Mouse (Mus musculus): ENCODE measurements around the gene Pank4. TPM values are rescaled to one million over a fixed set of nuclear protein-coding genes. Genes with fewer than 3 reads are reported as not detected.

The Pank4 gene
- 10 to 100 TPM; 26.1 to 28.7 TPM for total RNA-seq (2021)
- long read RNA-seq, experiment 1, transcript Pank4-201 (19 exons, 2,508 nt) = major isoform, 40 of 69 reads
- long read RNA-seq, experiment 1, partial matches to known transcripts = 5 of 69 reads
- long read RNA-seq, experiment 1, other reads (novel, unspliced or antisense) = 24 of 69 reads
- long read RNA-seq, experiment 2, transcript Pank4-201 (19 exons, 2,508 nt) = major isoform, 36 of 54 reads
- long read RNA-seq, experiment 2, partial matches to known transcripts = 2 of 54 reads
- long read RNA-seq, experiment 2, other reads (novel, unspliced or antisense) = 16 of 54 reads

DNA sequence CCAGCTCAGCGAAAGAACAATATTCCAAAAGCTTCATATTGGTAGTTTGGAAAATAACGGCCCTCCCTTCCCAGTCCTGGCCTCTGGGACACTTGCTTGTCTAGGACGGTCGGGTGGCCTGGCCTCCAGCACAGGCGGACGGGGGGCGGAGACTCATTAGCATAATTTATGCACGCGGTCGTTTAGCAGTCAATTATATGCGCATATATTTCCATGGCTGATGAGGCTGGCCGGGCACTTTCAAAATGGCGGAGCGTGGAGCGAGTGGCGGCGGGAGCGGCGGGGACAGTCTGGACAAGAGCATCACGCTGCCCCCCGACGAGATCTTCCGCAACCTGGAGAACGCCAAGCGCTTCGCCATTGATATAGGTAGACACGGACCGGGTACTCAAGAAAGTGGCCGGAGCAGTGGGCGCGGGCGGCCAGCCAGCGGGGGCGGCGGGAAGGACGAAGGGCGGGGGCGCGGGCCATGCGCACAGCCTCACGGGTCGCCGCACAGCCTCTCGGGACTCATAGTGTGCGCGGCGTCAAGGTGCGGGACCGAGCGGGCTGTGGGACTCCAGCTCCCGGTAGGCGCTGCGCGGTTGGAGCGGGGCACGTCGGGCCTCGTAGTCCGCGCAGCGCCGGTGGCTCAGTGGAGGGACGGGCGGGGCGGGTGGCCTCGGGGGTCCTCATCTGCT is at the start of gene Pank4:
Pank4 (plus strand) TSS at position 223 of the 680 bp plus-strand sequence.
- DNase-seq = peak; percentile 82

DNA sequence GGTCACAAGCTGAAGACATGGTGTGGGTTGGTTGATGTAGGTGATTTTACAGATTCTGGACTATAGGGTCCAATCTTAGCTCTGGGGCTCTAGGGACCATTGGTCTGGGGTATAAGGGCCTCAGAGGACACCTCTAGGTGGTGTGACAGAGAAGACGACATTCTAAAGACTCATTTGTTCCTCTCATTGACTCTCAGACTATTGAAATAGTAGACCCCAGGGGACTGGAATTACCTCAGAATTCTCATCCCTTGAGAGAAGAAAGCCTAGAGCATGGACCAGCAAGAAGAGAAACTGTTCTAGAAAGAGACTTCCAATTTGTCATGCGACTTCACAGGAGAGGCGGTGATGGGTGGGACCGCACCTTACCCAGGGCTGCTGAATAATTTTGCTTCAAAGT is 49.7 kb upstream of the Pank4 start:
- no peak for DNase-seq

DNA sequence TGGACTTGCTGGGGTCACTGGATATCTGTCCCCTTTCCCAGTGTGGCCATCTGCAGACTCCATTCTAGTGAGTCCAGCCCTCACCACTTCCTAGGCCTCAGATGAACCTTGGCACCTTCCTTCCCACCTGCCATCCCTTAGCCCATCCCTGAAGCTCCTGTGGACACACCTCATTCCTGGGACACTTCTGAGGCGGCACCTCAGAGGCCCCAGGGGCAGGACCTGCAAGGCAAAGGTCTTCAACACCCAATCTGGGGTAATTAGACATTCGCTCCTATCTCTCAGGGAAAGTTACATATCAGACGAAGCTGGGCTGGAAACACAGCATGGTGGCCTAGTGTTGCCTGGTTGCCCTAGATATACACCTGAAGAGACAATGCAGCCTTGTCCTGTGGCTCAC is 49.2 kb upstream of the Pank4 start:
- DNase-seq = no peak

DNA sequence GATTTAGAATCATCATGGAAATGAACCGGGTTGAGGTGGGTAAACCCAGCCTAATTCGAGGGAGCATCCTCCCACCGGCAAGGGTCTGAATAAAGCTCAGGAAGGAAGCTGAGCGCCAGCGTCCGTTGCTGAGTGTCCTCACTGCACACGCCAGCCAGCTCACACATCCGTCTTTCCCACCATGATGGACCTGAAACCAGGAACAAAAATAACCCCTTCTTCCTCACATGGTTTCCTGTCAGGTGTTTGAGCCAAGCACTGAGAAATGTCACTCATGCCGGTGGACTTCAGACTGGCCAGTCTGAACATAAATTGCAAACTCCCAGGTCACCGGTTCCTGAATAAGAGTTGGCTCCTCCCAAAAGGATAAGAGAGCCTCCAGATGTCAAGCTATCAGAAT is 48.6 kb upstream of the Pank4 start:
- DNase-seq = no peak

DNA sequence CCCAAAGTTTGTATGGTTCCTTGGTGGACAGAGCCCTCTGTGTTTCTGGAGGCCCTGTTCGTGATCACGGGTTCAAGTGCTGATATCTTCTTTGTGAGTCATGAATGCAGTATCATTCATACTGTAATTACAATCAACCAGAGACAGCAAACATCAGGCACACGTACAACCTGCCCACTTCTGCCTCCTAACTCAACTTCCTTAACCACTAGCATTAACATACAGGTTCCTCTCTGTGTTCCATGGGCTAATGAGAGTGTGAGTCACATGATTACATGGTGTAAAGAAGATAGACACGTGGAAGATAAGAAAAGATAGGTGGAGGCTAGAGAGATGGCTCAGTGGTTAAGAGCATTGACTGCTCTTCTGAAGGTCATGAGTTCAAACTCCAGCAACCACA is 47.3 kb upstream of the Pank4 start:
- DNase-seq = no peak

DNA sequence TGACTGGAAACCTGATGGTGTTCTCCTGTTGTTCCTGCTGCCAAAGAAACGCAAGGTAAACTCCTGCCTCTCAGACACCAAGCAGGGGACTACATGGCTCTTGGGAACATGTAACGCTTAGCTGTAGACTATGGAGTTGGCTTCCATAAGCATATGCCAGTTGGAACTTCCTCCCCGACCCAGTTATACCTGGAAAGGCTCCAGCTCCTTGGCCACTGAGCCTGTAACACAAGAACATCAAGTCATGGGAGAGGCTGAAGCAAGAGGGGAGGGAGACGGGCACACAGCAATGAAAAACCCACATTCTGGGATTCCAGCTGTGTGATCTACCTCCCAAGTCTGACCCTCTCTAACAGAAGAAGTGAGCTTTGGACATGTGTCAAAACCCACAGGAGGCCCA is 41.6 kb upstream of the Pank4 start:
- no peak for DNase-seq

DNA sequence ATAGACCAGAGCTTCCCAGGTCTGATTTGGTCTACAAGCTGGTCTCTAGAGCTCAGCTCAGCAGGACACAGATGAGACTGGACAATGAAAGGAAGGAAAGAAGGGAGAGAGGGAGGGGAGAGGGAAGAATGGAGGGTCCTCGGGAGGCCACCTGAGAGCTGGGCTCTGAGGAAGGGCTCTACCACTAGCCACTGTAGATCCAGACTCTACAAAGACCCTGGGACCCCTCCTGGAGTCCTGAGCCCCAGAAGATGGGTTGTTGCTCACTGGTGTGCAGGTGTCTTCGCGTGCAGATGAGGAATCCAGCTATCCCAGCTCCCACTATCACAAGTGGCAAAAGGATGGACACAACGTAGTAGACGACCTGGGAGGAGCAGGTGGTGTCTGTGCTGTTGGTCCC is 41.0 kb upstream of the Pank4 start:
- DNase-seq = no peak

DNA sequence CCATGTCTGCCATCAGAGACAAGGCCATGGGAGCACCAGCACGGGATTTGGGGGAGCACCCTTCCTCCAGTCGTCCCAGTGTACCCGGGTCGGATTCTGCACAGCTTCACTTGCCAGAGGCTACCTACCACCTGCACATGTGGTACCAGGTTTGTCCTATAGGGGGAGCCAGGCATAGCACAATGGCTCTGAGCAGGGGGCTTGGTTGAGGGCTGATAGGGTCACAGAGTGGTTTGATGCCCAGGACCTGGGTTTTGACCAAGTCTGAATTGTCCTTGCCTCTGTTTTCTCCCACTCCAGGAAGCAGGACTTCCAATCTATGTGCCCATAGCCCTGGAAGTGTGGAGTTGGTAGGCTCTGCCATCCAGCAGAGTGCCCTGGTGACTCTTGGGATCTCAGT is 38.5 kb upstream of the Pank4 start:
- DNase-seq = no peak

DNA sequence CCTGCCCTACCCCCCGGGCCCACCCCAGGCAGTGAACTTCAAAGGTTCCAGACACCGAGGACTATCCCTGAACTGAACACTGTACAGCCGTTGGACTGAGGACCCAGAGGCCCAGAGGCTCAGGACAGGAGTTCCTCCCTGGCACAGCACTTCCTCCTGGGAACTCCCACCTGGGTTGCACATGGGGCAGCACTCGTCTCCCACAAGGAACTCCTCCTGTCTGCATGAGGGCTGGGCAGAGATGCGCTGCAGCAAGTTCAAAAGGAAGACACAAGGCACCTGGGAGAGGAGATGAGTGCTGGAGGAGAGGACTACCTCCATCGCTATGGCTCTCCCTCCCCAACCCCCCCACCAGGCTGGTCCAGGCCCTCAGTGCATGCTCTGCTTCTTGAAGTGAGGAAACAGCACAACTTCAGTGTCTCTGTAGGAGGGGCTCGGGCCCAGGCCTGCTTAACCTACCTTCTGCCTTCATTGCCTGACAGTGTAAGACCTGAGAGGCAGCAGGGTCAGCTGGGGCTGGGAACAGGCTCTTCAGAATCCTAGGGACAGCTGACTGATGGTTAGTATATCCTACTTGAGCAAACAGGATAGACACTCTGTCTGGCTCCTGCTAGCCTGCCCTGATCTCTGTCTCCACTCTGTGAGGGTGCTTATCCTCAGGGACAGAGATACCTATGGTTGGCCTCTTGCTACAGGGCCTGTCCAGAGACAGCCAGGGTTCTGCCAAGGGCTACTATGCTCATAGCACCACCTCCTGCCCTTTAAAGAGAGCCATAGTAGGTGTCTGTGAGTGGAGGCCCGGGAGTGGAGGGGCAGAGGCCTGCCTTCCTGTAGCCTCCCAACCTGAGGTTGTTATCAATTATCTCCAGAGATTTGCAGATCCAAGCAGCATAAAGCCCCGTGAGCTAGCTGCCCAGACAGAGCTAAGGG is 36.7 kb upstream of the Pank4 start:
- DNase-seq = no peak

DNA sequence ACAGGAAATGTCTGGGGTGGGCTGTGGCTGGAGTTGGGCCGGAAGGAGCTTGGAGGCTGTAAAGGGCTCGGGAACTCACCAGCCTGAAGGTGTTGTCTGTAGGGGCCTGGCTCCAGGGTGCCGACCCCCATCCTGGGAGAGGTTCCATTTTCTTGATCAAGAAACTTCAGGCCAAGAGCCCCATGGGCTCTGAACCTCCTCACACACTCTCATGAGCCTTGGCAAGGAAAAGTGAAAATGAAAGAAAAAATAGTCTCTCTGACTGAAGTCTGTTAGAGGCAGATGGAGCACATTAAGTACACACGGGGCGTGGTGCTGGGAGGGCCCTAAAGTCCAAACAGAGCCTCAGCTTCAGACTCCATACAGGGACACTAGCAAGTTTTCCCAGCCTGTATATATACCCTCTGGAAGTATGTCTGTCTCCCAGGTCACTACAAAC is 36.0 kb upstream of the Pank4 start:
- DNase-seq = no peak

DNA sequence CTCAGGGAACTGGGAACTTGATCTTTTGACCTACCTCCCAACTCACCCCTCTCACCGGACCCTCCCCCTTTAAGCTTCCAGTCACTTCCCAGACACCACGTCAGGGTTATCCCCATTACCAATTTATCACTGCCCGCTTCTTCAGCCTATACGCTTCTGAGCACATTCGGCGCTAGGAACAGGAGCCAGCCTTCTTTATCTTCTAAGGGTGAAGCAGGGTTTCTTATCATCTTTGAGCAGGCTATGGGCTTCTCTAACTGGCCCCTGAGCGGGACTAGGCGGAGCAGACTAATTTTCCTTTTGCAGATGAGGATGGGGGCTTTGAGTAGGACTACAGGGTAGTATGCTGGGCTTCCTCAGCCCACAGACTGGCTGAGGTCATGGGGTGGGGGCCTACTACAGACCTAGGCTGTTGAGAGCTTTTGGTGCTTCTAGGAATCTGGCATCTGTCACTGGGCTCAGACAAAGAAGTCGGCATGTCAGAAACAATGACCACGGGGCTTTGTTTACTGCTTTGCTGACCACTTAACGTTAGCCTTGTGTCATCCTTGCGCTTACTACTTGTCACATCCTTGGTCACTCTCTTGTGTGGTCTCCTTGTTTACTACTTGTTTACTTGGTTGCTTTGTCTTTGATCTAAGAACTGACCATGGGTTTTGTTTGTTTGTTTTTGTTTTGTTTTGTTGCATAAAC is 35.4 kb upstream of the Pank4 start, which contains the start of gene Tnfrsf14:
Tnfrsf14 (minus strand) TSS at position 169 of the 693 bp plus-strand sequence.
- no peak for DNase-seq

DNA sequence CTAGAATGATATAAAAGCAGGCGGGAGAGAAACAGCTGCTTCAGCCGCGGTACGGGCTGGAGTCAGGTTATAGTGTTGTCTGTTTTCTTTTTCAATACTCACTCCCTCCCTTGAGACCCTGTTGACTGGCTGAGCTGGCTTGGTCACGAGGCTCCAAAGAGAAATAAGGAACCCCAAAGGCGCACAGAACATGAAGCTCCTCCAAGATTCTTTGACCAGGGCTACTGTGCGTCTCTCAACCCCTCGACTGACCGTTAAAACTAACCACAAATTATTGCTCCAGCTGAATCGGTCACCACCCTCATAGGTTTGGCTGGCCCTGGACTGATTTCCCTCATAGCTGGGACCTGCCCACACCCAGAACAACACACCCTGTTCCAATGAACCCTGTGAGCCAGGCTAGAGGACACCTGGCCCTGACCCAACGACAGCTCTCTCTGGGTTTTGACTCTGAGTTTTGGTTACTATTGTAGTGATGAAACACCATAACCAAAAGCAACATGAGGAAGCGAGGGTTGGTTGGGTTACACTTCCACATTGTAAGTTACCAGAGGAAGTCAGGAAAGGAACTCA is 34.7 kb upstream of the Pank4 start:
- no peak for DNase-seq

DNA sequence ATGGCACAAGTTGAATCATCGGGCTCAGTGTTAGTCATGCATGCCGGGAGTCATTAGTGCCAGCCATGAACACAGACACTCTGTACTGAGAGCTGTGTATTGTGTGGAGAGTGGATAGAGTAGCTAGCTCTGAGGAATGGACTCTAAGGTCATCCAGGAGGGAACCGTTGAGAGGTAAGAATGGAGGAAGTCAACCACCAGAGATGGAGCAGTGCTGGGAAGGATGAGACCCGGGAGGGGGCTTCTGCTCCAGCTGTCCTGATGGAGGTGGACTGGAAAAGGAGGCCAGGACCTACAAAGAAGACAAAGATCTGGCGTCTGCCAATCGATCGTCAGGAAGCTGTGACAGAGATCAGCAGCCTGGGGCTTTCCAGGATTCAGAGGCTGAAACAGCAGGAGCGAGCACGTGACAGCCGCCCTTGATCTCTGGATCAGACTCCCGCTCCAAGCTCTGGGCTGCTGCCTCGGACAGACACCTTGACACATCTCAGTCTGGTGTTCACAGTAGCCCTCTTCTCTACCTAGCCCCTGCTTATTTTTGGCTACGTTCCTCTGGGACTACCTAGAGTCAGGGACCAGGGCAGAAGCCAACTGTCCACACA is 30.5 kb upstream of the Pank4 start:
- DNase-seq = no peak

DNA sequence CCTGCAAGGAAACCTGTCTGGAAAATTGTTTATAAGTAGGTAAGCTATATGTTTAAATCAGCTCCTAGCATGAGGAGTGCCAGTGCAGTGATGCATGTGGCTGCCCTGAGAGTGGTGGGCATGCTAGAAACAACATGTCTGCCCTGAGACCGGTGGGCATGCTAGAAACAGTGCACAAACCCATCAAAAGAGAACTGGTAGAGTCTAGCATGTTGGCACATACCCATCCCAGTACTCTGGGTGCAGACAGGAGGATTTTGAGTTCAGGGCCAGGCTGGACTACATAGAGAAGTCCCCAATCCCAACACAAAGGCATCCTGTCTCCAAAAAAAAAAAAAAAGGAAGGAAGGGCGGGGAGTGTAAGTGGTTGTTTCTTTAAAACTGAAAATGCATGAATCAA is 29.1 kb upstream of the Pank4 start:
- DNase-seq = no peak

DNA sequence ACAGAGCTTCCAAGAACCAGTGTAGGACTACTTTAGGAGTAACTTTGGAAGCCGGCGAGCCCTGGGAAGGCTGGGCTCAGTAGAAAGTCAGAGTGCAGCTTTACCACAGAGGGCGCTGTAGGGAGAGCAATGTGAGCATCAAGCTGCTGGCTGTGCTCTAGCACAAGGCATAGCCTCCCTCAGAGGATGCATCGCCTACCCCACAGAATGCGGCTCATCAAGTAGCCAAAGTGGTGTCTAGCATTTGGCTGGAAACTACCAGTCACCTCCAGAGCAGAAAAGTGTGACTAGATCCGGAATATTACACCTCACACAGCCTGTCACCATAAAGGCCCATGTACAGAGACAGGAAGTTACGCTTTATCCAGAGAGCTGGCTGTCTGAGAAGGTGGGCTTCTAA is 28.1 kb upstream of the Pank4 start:
- DNase-seq = no peak

DNA sequence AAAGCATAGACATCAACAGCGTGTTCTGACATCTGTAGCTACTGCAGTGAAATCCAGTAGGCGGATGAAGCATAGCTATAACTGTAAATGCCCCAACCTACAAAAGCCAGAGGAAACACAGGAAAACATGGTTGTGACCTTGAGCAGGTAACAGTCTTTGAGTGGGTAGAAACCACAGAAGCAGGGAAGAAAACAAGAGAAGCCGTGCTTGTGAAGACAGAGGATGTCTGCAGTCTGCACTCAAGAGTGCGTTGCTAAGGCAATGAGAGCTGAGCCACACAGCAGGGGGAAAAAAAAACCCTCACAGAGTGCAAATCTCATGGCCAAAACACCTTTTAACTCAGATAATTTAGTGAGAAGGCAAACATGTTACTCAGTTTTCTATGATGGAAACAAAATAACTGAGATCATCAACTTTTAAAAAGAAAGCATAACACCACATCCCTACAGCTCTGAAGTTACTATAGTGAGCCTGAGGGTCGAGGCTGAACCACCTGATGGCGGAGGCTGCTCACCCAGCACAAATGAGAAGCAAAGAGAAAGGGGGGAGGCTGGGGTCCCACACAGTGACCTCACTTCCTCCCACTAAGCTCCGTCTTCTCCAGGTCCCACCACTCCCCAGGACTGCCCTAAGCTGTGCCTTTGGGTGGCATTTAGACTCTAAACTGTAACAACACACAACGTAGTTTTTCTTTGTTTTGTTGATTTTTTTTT is 27.2 kb upstream of the Pank4 start:
- DNase-seq = no peak

DNA sequence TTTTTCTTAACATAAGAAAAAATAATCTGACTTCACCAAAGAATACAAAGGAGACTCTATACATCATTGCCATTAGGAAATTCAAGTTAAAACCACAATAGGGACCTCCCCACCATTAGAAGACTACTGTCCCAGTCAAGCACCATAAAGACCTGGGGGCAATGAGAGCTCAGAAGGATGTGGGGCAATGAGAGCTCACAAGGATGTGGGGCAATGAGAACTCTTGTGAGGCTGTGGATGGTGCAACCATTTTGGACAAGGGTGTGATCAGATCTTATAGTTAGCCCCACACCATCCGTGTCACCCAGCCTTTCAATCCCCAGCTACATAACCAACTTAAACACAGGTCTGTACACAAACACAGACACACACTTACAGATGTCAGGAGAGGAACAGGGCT is 26.2 kb upstream of the Pank4 start:
- no peak for DNase-seq

DNA sequence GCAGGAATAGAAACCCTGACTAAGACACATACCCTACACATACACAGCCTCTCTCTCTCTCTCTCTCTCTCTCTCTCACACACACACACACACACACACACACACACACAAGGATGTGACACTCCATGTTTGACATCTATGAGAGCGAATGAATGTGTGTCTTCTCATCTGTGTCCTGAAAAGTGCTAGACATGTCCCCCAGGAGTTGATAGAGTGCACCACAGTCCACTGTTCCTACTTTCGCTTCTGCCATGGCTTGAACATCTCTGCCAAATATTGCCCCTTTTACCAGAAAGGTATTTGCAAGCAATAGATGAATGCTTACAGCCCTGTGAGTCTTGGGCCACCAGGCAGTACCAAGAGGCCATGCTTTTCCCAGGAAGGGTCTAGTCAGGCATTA is 23.8 kb upstream of the Pank4 start:
- no peak for DNase-seq

DNA sequence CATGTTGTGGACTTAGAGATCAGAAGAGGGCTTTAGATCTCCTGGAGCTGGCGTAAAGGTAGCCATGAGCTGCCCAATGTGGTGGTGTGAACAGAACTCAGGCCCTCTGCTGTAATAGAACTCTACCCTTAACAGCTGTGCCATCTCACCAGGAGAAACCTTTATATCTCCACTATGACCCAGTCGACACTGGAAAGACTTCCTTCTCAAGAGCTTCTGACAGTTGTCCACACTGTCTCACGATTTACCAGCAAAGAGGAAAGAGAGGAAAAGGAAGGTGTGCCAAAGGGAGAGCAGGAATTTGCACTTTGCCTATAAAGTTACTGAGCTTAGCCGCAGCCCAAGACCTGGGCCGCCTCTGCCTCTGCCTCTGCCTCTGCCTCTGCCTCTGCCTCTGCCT is 22.1 kb upstream of the Pank4 start:
- DNase-seq = no peak

DNA sequence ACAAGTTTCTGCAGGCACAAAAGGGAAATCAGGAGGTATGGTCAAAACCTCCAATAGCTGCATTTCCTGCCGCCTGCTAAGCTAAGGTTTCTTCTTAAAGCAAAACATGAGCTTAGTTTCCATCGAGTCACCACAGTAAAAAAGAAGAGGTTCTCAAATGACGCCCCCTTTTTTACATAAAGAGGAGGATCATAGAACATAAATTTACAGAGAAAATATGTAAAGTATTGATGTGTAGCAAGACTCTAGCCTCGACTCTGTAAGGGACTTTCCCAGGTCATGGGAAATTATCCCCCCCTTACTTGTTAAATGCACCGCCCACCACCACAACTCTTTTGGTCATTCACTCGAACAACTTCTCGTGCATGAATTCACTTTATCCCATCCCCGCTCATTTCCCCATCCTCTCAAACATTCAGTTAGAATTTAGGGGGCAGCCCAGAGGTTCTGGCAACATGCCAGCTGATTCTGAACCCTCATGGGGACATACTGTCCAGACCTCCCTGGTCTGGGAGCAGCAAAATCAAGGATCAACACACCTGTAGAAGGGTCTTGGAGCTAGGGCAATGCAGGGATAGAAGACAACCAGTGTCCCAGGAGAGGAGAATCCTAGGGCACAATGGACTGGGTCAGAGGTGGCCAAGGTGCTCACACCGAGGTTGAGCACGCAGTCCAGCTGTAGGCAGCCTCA is 21.1 kb upstream of the Pank4 start:
- no peak for DNase-seq
